Mouse (Mus musculus) embryonic fibroblast, embryonic 13.5 days (primary cell): ENCODE data around the gene Mtcl1. TPM values are rescaled to one million over a fixed set of nuclear protein-coding genes. Genes with fewer than 3 reads are reported as not detected.

Experiments used
- H3K27ac ChIP-seq: 2 replicates; pipeline ENCODE4 v1.5.1; 2012; ENCODE audit warnings: low read length, control low read depth, inconsistent platforms; ENCODE audit not compliant: insufficient read depth
- H3K4me1 ChIP-seq: 2 replicates; pipeline ENCODE4 v1.6.1; 2011; ENCODE audit warnings: low read length; ENCODE audit not compliant: control insufficient read depth, insufficient read depth
- H3K4me3 ChIP-seq: 2 replicates; pipeline ENCODE4 v1.5.1; 2011; ENCODE audit warnings: mild to moderate bottlenecking, control low read depth, low read length; ENCODE audit not compliant: insufficient read depth
- CTCF ChIP-seq: IDR thresholded peaks from 2 replicates; pipeline ENCODE4 v1.5.1; 2011; ENCODE audit warnings: mild to moderate bottlenecking, control low read depth, low read length, moderate library complexity, borderline replicate concordance; ENCODE audit not compliant: insufficient read depth
- POLR2A ChIP-seq: IDR thresholded peaks from 2 replicates; pipeline ENCODE4 v1.6.1; 2011; ENCODE audit warnings: low read depth, mild to moderate bottlenecking, control low read depth, low read length, moderate library complexity
- polyA plus RNA-seq: library from polyadenylated mRNA; stranded (reverse); fragments of >200 nt; gene quantifications from 2 replicates; pipeline ENCODE4 v1.2.4, GENCODE M21; 2011; ENCODE audit warnings: low read depth; ENCODE audit not compliant: missing spikeins, insufficient read length

The Mtcl1 gene
- polyA plus RNA-seq, 1 experiment = 5.2 TPM

DNA sequence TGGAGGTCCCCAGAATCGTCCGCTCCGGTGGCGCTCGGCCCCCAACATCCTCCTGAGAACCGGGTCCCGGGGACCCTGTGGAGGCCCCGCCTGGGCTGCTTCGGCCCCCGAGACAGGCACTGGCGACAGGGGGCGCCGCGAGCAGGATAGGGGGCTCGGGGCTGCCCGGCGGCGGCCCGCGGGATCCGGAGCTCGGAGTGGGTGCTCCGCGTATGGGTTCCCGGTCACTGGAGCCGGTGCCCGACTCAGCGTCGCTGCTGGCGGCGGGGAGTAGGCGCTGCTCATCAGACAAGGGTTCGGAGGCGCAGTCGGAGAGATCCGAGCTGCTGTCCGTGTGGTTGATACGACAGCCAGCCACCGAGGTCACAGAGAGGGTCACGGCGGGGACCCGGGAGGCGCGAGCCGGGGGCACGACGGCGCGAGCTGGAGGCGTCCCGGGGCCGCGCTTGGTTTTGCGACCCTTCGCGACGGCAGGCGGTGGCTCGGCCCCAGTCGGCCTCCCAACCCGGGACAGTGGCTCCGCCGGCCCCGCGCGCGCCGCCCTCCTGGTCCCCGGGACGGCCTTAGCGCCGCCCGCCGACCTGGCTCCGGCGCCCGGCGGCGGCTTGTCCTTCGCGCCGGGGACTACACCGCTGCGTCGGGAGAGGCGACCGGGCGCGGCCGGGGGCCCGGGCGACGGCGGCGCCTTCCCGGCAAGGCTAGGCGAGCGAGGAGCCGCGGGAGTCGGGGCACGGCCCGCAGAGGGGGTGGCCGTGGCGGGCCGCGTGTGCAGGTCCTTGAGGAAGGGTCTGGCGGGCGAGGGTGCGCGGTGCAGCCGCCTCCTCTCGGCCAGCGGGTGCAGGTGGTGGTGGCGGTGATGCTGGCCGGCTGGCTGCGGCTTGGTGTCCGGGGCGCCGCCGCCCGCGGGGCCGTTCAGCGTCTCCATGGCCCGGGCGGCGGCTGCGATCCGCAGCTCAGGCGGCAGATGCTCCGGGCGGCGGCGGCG, 837 bp downstream of the Mtcl1 start:
- Histone ChIP-seq H3K4me3 (peak overlapping the region; percentile 66), H3K4me1 (peaks cover 9% of the 10 kb centered on the region), H3K27ac (no peak overlapping the region)
- no peak for TF ChIP-seq POLR2A

- Histone ChIP-seq H3K4me1 (peaks cover 9% of the 10 kb centered on the region), H3K4me3 (peak overlapping the region; percentile 66), H3K27ac (no peak overlapping the region)
- TF ChIP-seq CTCF (no peak), POLR2A (no peak)
These were observed 1.6 kb downstream of the Mtcl1 start for GRCm38 (mm10) chr17:66447978-66448377.

DNA sequence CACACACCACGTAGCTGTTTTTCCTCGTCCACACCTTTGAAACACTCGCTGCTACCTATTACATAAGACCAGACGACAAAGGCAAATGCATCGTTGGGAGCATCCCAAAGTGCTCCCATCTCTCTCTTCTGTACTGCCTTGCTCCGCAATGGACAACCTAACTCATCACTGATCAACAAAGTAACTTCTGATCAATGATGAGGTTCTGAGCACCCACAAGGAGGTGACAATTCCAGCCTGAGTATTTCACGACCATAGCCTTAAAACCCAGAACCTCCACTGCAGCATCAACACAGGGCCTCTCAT, 2.6 kb downstream of the Mtcl1 start:
- Histone ChIP-seq H3K27ac (no peak overlapping the region), H3K4me3 (no peak overlapping the region), H3K4me1 (peaks cover 9% of the 10 kb centered on the region)
- TF ChIP-seq POLR2A (no peak), CTCF (no peak)

DNA sequence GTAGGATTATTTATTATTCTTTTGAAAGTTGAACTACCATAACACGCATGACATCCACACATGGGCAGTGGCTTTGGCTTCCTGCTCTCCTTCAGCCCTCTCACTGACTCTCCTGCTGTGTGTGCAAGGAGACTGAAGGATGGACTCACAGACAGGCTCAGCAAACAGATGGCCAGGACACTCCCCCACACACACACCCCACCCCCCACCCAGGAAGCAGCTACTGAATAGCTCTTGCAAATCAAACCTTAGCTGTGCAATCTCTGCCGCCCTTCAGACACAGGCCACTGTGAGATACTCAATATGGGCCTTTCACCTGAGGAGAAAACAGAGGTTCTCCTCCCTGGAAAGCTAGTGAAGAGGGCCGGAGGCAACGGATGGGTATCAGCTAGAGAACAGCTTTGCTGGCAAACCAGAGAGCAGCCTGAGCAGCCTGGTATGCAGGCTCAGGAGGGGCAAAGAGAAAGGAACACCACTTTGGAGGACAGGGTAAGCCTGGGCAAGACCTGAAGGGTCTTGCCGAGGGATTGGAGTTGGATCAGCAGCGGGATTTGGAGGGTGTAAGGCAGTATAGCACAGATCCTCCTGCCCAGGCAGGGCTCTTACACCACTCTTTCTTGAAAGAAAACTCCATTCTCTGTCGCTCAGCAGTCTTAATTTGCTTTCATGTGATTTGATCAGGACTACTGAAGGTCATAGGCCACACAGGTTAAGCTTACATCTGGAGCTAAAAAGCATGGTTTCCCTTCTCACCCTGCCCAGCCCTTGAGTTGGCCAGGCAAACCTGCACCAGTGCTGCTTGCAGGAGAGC, 3.1 kb downstream of the Mtcl1 start:
- no peak overlapping the region for H3K27ac ChIP-seq
- H3K4me1 ChIP-seq = peaks cover 9% of the 10 kb centered on the region
- no peak overlapping the region for H3K4me3 ChIP-seq
- no peak for TF ChIP-seq CTCF
- TF ChIP-seq POLR2A = no peak

- H3K4me1 ChIP-seq = peaks cover 7% of the 10 kb centered on the region
- TF ChIP-seq CTCF (no peak), POLR2A (no peak)
- no peak overlapping the region for H3K4me3 ChIP-seq
- no peak overlapping the region for H3K27ac ChIP-seq
These were observed 5.4 kb downstream of the Mtcl1 start for GRCm38 (mm10) chr17:66444059-66444700.

GRCm38 (mm10) chr17:66439888-66440287, 9.7 kb downstream of the Mtcl1 start:
- Histone ChIP-seq H3K27ac (no peak overlapping the region), H3K4me1 (no peaks in the 10 kb centered on the region; the same call in 1 of the 2 replicates), H3K4me3 (no peak overlapping the region)
- no peak for TF ChIP-seq CTCF
- no peak for TF ChIP-seq POLR2A

- Histone ChIP-seq H3K4me1 (no peaks in the 10 kb centered on the region; the same call in 1 of the 2 replicates), H3K27ac (no peak overlapping the region), H3K4me3 (no peak overlapping the region)
- TF ChIP-seq CTCF (no peak), POLR2A (no peak)
These were observed 10.3 kb downstream of the Mtcl1 start for GRCm38 (mm10) chr17:66439051-66439753.

DNA sequence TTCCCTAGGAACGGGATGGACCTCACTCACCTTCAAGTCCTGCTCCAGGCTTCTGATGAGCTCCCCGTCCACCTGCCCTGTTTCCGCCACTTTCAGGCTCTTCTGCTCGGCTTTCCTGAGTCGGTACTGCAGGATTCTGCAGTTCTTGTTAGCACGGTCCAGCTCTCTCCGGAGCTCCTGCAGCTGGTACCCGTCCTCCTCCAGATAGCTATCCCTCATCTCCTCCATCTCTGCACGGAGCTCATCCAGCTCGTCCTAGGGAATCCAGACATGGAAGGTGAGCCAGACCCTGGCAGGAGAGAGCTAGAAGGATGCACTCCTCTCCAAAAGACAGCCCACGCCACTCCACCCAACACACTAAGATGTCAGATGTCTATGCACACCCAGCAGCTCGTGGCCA, 11.4 kb downstream of the Mtcl1 start:
- H3K4me3 ChIP-seq = no peak overlapping the region
- no peaks in the 10 kb centered on the region; the same call in 1 of the 2 replicates for H3K4me1 ChIP-seq
- no peak for TF ChIP-seq POLR2A
- H3K27ac ChIP-seq = no peak overlapping the region

DNA sequence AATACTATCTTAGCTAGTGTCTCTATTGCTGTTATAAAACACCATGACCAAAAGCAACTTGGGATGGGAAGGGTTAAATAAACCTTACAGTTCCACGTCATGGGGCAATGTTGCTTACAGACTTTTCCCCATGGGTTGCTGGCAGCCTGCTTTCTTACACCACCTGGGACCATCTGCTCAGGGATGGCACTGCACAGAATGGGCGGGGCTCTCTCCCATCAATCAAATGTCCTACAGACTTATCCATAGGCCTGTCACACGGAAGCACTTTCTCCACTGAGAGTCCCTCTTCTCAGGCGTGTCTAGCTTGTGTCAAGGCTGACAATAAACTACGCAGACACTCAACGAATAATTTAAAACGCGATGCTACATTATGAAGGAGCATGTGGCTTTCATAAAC, 12.7 kb downstream of the Mtcl1 start:
- Histone ChIP-seq H3K4me1 (no peaks in the 10 kb centered on the region; the same call in 1 of the 2 replicates), H3K4me3 (no peak overlapping the region), H3K27ac (no peak overlapping the region)
- TF ChIP-seq POLR2A (no peak), CTCF (no peak)
